Comparison of ENCODE assay signal across 10 mouse cellular contexts in the genomic region with DNA sequence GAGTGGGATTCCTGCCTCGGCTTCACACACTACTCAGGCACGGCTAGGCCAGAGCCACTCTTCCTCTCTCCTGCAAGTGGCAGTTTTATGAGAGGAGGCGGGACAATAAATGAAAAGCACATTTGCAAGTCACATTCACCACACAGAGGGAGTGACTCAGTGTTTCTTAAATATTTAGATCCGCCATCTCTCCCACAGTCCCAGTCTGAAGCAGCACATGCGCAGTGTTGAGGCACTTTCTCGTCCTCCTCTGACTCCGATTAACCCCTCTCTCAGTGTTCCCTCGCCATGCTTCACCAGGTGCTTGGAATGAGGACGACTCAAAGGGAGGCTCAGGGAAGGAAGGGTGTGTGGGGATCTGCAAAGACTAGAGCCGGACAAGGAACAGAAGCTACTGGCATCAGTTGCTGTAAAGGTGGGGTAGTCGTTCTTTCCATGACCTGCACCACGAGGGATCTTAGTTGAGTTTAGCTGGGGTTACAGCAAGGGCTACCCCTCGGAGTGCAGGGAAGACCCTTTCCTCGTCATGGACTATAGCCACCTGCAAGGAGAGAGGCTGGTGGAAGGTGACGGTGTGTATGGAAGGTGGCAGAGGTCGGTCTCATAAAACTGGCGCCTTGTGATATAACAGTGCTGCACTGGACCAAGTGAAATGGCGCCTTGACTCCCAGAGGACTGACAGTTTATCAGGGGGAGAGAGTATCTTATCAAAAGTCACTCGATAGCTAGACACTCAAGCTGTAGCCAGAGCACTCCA.
DNase-seq lines count a peak whose midpoint lies in the region; ATAC-seq lines count a peak whose summit lies in the region.
"Had no signal": no experiment of that assay in that cellular context is flagged by ENCODE, and none has a peak within 500 bp of the region (broad histone marks: within the 10 kb centered on the region; RNA-seq: fewer than 3 reads in every experiment).

No protein-coding gene starts in this region.

- no peaks in the 10 kb centered on the region for H3K27me3 ChIP-seq in forebrain, embryonic 15.5 days
- H3K27me3 ChIP-seq in forebrain, embryonic 10.5 days (ENCODE audit: poor library complexity, severe bottlenecking): no peaks in the 10 kb centered on the region
- H3K27me3 ChIP-seq: neural tube, embryonic 15.5 days had no signal

- no peaks in the 10 kb centered on the region for H3K9me3 ChIP-seq in forebrain, embryonic 15.5 days
- no peaks in the 10 kb centered on the region for H3K9me3 ChIP-seq in forebrain, embryonic 10.5 days
- H3K9me3 ChIP-seq: megakaryocyte, embryonic 14.5 days; neural tube, embryonic 15.5 days had no signal

- H3K36me3 ChIP-seq in forebrain, embryonic 15.5 days: no peaks in the 10 kb centered on the region
- no peaks in the 10 kb centered on the region for H3K36me3 ChIP-seq in forebrain, embryonic 10.5 days (replicated peaks)
- H3K36me3 ChIP-seq: neural tube, embryonic 15.5 days had no signal

- 0 out of 2 replicates have a peak, but pooled peaks have one; percentile 7 for ATAC-seq in forebrain, embryonic 15.5 days (replicated peaks)
- ATAC-seq in inflammation-experienced regulatory T-cells, adult 6 months: no peak

- intact Hi-C loops in left cerebral cortex, postnatal 4 days (cut with DNase I): loop anchor here (2.0 to 10.0 kb wide), 2 partner anchors 129 to 137 kb away; a partner anchor contains a TSS

- H3K4me3 ChIP-seq in forebrain, embryonic 15.5 days: no peak overlapping the region
- H3K4me3 ChIP-seq in forebrain, embryonic 10.5 days: no peak overlapping the region
- H3K4me3 ChIP-seq: megakaryocyte, embryonic 14.5 days; neural tube, embryonic 15.5 days had no signal

- no peak overlapping the region for H3K9ac ChIP-seq in forebrain, embryonic 15.5 days (replicated peaks)
- H3K9ac ChIP-seq: neural tube, embryonic 15.5 days had no signal

- H3K4me1 ChIP-seq in forebrain, embryonic 15.5 days: peaks cover 15% of the 10 kb centered on the region
- H3K4me1 ChIP-seq in forebrain, embryonic 10.5 days: peaks cover 8% of the 10 kb centered on the region
- H3K4me1 ChIP-seq: megakaryocyte, embryonic 14.5 days had no signal

- DNase-seq in forebrain, embryonic 10.5 days (ENCODE audit: extremely low spot score, low spot score): no peak
- DNase-seq in left cerebral cortex, adult 11 months (ENCODE audit: low spot score): peak; percentile 32
- DNase-seq in left cerebral cortex, postnatal 4 days: no peak
- DNase-seq in kidney, postnatal 4 days: peak; percentile 74 to 84
- DNase-seq in right cerebral cortex, postnatal 25 days: peak; percentile 53
- no peak for DNase-seq in MN1 (ENCODE audit: low spot score)

- no peak overlapping the region for H3K4me2 ChIP-seq in forebrain, embryonic 15.5 days (replicated peaks)
- H3K4me2 ChIP-seq: neural tube, embryonic 15.5 days had no signal

- H3K27ac ChIP-seq in forebrain, embryonic 15.5 days (replicated peaks): 0 out of 2 replicates have a peak overlapping the region, but pooled peaks have one; percentile 13
- no peak overlapping the region for H3K27ac ChIP-seq in forebrain, embryonic 10.5 days
- H3K27ac ChIP-seq: neural tube, embryonic 15.5 days had no signal

- 80% methylated on average over 19 of the region's 19 CpGs for WGBS in forebrain, embryonic 15.5 days
- 82% methylated on average over 19 of the region's 19 CpGs for WGBS in forebrain, embryonic 10.5 days

Comparison
In these comparisons a context has a peak if more than half of its experiments do, and no peak if none do; other contexts are left out.
1. DNase-seq: peak in left cerebral cortex, adult 11 months (single experiment), kidney, postnatal 4 days (2 of 2) and right cerebral cortex, postnatal 25 days (single experiment); none in forebrain, embryonic 10.5 days (single experiment), left cerebral cortex, postnatal 4 days (single experiment) and MN1 (single experiment).